Mouse (Mus musculus) megakaryocyte, embryonic 14.5 days (primary cell): ENCODE measurements around the gene Otor.

Experiments used
- FLI1 ChIP-seq: IDR thresholded peaks from 2 replicates; pipeline ENCODE4 v1.6.1; 2012; ENCODE audit warnings: low read length, inconsistent platforms, mixed read lengths
- GATA1 ChIP-seq: IDR thresholded peaks from 3 replicates; pipeline ENCODE4 v1.6.1; 2012; ENCODE audit warnings: mixed read lengths, low read length, inconsistent platforms, borderline replicate concordance

- no peak for TF ChIP-seq GATA1
- TF ChIP-seq FLI1, result no peak
Observed at GRCm38 (mm10) chr2:143035086-143035593, 43.1 kb upstream of the Otor start.
